Mouse (Mus musculus) cerebellum, adult 11 months (tissue): ENCODE results near the gene Psmb4.
"Not testable (repeated sequence)": the region's sequence is repeated elsewhere in the genome, so short reads cannot be mapped to it uniquely, and the experiment has no call there.

Experiments used
- DNase-seq: peaks from one replicate; pipeline ENCODE4 v3.0.0; 2022

Psmb4 gene

DNA sequence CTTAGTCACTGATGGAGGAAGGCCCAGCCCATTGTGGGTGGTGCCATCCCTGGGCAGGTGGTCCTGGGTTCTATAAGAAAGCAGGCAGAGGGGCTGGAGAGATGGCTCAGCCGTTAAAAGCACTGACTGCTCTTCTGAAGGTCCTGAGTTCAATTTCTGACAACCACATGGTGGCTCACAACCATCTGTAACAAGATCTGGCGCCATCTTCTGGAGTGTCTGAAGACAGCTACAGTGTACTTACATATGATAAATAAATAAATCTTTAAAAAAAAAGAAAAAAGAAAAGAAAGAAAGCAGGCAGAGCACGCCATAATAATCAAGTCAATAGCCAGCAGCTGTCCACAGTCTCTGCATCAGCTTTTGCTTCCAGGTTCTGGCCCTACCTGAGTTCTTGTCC lies 18.0 kb upstream of the Psmb4 start:
- not testable (repeated sequence) for DNase-seq

DNA sequence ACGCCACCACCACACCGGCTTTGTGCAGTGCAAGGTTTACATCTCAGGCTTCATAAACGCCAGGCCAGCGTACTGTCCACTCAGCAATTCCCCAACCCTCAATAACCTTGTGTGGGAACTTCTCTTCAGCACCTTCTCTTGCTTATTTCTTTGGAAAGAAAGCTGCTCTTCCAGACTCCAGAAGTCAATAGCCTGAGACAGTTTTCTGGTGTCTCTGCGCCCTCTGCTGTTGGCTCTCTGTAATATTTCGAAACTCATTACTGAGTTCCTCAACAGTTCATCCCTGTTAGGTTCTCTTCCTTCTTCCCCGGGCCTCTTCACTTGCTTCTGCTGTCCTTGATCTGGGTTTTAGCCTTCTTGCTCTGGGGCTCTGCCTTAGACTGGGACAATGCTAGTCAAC lies 16.0 kb upstream of the Psmb4 start:
- DNase-seq: peak; percentile 37

DNA sequence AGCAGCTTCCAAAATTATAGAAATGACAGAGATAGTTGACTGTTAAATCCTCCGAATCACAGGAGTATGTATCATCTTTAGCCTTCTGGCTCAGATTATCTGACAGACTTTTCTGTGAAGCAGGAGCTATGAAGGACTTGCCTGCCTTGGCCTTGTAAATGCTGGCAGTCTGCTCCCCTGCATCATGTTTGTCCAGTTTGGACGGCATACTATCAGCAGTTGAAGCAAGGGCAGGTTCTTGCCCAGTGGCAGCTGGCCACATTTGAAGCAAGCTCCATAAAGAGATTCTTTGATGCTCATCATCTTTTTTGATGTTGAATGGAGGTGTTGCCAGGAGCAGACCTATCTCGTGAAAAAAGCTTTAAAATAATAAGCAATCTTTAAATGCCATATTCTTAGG lies 7.3 kb upstream of the Psmb4 start:
- DNase-seq: no peak

DNA sequence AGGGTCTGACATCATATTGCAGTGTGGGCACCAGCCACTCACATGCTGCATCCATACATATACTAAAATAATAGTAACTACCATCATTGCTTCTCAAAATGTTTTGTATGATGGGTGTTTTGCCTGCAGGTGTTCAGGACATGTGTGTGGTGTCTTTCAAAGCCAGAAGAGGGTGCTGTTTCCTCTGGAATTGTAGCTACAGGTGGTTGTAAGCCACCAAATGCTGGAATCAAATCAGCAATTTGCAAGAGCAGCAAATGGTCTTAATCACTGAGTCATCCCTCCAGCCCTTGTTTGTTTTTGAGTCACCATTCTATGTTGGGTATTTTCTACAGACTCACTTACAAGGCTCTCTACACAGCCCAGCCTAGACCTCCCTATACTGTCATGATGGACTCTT lies 1.8 kb upstream of the Psmb4 start:
- no peak for DNase-seq

DNA sequence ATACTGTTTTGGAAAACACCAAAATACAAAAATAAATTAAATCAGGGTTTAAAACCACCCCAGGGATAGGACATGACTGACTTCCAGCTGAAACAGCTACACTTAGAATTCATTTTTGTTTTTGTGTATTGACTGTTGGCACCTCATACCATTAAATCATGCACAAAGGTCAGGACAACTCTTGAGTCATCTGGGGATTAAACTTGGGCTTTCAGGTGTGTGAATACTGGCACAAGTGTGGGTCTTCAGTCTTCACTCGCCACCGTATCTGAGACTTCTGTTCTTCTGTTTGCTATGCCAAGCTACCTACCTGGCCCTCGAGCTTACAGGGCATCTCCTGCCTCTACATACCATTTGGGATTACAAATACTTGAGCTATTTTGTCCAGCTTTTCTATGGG lies 4.2 kb downstream of the Psmb4 start:
- DNase-seq: no peak

DNA sequence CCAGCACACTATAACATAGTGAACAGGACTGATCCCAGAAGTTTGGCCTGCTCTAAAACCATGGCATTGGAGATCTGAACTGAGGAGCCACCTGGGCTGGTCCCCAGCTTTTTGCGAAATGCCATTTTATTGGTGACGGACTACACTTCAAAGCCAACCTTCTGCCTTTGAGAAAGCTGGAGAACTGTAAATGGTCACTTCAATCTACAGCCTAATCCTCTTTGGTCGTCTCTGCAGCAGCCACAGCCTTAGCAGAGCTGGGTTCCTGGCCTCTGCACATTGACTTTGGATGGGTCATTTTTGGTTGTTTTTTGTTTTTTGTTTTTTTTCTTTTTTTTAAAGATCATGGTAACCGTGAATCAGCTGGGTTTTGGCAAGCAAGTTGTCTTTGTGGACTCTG lies 4.9 kb downstream of the Psmb4 start:
- DNase-seq: no peak

DNA sequence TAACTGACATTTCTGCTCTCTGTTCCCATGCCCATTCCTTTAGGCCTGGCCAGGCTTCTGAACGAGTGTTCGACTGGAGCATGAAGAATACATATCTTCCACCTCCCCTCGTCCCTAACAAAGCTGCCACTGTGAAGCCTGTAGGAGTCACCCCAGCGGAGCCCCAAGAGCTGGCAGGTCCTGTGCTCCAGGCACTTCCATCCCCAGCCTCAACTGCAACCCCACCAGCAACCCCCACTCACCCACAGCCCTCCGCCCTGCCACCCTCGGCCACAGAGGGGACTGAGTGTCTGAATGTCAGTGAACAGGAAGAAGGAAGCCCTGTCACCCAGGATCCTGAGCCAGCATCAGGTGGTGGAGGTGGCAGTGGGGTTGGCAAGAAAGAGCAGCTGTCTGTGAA lies 8.1 kb downstream of the Psmb4 start:
- DNase-seq: no peak

DNA sequence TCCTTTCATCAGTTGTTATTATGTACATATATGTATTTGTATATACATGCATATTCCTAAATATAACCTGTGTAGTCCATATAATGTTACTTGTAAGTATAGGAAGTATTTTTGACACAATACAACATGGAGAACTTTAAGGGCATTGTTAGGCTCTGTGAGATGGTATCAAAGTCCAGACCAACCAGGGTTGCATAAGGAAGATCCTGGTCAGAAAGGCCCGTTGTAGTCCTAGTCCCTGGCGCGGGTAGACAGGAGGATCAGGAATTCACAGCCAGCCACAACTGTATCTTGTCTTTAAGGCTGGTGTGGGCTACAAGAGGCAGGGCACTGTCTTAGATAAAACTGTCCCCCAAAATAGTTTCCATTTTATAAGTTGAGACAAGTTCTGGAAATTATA lies 17.8 kb downstream of the Psmb4 start:
- DNase-seq: no peak

DNA sequence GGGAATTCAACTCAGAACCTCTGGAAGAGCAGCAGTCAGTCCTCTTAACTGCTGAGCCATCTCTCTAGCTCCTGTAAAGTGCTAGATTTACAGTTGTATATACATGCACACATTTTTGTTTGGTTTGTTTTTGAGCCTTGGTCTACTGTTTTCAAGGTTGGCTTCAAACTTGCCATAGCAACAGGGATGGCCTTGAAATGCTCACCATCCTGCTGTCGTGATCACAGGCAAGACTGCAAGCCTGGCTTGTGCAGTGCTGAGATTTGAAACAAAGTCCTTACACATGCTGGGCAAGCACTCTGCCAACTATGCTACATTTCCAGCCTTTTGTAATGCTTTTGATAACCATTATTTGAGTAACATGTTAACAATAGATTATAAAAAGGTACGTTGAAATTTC lies 27.3 kb downstream of the Psmb4 start:
- no peak for DNase-seq

DNA sequence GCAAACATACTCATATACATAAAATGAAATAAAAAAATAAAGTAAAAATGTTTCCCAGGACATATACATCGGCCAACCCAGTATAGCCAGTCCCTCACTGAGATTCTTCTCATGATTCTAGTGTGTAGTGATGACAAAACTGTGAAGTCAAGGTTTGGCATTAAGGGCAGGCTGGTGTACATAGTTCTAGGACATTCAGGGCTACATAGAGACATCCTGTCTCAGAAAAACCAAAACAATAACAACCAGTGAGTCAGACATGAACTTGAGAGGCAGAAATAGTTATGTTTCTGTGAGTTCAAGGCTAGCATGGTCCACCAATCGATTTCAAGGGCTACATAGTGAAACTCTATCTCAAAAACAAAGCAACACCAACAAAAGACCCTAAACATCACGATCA lies 34.5 kb downstream of the Psmb4 start:
- DNase-seq: no peak

DNA sequence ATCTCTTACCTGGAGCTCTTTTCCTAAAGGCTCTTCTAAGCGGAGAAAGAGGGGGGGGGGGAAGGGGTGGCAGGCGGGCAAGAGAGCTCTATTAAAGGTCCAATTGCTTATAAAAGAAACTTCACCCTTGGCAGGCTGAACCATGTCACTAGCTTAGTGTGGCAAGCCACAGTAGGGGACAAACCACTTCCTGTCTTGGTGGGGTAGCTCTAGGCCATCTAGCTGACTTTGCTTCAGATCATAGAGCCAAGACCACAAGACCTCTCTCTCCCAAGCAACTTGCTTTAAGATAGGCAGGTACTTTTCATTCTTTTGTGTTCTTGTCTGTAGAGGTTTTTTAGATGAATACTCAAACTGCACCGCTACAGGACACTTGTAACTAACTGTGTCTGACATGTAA lies 35.0 kb downstream of the Psmb4 start:
- no peak for DNase-seq

DNA sequence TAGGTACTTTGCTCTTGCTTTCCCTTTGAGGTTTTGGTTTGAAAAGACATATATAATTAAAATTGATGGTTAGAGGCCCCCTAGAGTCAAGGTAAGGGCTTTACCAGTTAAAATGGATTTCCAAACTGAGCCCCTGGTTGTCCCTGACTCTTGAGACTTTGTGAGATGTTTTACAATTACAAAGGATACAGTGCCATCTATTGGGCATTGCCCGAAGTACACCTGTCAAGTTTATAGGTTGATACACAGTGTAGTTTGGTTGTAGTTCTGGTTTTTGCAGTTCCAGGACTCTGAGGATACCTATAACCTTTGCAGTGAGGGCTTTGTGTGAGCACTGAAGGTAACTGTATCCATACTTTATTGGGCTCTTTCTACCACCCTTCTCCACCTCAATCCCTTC lies 37.4 kb downstream of the Psmb4 start:
- peak; percentile 42 for DNase-seq

DNA sequence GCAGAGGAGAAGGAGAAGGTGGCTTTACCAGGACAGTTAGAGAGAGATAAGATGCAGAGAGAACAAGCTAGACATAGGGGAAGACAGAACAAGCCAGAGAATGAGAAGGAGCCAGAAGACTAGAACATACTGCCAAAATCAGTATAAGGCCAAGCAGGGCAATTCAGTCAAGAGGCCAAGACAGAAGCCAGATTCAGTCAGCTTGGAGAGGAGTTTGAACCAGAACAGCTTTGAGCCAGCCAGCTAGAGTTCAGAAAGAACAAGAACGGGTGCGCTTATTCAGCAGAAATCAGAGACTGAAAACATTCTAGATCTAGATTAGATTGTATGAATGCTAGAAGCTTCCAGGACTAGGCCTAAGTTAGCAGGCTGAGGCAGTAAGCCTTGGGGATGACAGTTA lies 39.4 kb downstream of the Psmb4 start:
- no peak for DNase-seq

DNA sequence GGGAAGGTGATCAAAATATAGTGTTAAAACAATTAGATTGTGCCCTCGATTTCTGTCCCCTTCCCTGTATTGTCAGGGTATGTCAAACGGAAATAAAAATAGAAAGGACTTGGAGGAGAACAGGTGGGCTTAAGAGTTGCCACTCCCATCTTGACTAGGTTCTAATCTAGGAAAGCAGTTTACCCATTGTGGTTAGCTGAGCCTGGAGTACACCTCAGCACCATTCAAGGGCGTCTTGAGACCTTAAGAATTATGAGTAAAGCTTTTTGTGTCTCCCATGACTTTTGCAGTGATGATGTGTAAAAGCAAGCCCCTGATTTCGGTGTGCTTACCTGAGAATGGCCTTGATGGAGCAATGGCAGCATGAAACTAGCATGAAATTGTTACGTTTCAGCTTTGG lies 47.7 kb downstream of the Psmb4 start:
- no peak for DNase-seq

DNA sequence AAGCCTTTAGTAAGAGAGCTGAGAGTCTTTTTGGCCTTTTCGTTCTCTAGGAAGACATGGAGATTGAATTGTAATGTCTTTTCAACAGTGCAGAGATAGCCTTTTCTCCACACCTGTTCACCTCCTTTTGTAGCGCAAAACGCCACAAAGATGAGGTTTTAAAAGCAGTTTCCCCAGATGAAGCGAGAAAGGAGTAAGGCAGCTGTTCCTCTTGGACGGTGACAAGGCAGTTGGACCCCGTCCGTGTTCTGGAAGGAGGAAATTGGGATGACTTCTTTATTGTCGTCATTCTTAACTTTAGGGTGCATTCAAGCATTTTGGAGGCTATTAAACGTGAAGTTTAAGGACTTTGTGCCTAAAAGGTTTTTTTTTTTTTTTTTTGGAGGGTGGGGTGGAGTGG lies 48.1 kb downstream of the Psmb4 start:
- peak; percentile 23 for DNase-seq

DNA sequence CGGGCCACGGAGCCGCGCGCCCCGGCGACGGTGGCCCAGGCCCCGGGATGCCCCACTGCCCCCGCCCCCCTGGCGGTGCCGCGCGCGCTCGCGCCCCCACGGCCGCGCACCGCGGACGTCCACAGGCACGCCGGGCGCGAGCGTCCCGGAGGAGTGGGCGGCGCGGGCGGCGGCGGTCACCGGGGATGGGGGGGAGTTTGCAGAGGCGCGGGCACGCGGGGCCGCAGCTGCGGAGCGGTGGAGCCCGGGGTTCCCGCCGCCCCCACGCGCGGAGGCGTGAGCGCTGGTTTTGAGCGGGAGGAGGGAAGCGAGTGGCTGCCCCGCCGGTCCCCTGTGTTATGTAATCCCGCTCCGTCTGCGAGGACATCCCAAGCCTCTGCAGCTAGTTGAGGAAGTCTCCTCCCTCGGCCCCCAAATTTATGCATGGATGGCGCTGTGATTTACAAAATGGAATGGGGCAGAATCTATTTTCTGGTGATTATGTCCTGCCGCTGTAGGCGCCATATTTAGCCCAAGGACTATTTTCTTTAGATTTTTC lies 48.7 kb downstream of the Psmb4 start:
- DNase-seq: peak; percentile 88

DNA sequence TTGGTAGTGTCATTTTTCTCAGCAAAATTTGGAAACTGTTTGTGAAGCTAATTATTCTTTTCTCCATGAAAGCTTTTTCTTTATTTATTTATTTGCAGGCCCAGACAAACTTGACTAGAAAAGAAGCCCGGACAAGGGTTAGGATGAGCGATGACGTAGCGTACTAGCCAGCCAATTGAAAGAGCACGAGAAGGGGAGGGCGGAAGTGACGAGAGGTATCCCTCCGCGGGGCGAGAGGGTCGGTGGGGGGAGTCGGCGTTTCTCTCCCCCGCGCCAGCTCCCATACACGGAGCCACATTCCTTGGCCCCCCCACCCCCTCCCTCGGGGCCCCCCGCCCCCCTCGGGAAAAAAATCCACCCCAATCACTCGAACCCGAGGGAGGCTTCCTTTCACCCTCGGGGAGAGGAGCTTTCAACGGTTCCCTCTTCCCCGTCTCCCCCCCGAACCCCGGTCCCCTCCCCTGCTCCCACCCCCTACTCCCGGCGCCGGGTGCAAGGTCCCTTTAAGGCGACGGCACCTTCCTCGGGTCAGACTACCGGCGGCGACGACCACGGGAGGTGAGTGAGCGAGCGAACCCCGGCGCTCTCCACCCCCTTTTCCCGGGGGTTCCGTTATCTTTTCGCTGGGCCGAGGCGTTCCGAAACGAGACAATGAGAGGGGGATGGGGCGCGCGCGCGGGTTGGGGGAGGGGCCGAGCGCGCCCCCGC lies 49.4 kb downstream of the Psmb4 start, which contains the start of gene Pogz:
Gene Pogz, plus strand, starts transcription at position 385 of the 708 bp plus-strand sequence.
- DNase-seq: peak; percentile 96

DNA sequence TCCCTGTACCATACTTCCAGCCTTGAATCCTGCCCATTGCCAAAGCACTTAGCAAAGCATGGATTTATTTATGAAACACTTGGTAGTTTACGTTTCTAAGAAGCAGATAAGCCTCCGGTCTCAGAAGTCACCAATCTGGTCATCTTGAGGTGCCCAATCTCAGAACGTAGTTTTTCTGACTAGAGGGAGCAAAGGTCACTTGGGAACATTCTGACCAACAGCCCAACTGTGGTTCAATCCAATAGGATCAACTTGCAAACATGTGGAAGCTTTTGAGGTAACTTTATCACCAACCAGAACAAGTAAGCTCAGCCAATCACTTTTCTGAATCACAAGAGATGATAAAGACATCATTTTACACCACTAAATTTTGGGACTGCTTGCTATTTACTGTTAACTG lies 51.4 kb downstream of the Psmb4 start:
- DNase-seq: no peak
